Mouse (Mus musculus) inflammation-experienced regulatory T-cells, adult 16 weeks (primary cell): Measurements from ENCODE around the gene Pbdc1. TPM values are rescaled to one million over a fixed set of nuclear protein-coding genes. Genes with fewer than 3 reads are reported as not detected.

ENCODE experiments used
- polyA plus RNA-seq: library from polyadenylated mRNA; unstranded; fragments of 100-300 nt; shearing (Covaris generic); gene quantifications from one replicate; pipeline ENCODE4 v1.2.1, GENCODE M21; 2017

The Pbdc1 gene
- 32.3 TPM for polyA plus RNA-seq

DNA sequence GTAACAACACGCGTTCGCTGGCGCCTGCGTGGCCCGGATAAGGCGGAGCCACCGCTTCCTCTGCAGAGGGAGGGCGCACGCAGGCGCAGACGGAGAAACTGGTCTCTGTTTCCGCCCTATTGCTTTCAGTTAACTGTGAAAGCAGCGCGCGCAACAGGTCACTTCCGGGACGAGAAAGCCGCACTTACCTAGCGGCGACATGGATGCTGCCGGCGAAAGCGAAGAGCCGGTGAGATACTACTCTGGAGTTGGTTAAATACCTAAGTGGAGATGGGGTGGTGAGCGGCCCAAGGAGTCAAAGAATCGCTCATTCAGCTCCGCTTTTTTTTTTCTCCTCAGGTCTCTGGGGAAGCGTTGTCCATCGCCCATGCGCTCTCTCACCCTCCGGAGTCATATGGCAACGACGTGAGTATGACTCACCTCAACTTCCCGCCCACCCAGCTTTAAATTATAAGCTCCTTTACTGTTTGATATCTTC lies at the start of gene Pbdc1:
Pbdc1 (plus strand) TSS at position 142 of the 478 bp plus-strand sequence.

DNA sequence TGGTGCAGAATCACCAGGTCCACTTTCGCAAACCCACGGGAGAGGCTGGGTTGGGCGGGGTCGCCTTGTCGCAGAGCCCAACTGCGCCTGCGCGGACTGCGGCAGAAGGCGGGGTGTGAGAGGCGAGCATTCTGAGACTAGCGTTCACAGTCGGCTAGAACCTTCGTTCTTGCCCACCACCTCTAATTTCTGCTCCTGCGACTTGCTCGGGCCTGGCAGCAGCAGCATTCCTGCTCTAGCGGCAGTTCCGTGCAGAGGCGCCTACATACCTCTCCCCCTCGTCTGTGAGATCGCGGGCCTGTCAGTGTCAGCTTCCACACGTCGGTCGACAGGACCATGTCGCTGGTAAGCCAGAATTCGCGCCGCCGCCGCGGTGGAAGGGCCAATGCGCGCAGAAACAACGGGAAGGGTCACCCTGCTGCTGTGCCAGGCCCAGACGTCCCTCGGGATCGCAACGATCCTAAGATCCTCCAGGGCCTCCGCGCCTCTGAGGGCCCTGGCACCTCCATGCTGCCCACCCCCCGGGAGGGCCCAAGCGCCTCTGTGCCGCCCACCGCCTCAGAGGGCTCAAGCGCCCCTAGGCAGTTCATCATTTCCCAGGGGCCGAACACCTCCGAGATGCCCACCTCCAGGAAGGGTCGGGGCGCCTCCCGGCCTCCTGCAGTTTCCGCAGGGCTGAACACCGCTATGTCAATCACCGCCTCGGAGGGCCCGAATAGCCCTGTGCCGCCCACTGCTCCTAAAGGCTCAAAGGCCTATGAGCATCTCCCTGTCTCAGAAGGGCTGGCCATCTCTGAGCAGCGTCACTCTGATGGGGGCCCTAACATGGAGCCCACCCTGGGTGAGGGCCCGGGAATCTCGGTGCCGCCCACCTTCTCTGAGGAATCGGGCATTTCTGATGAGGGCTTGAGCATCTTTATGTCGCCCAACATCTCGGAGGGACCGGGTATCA lies 41.0 kb downstream of the Pbdc1 start, which contains the start of gene Magee1:
Magee1 (plus strand) TSS at position 104 of the 952 bp plus-strand sequence.

Other genes starting within 250 kb of the Pbdc1 start
- gene Magee2, start 222.5 kb upstream of the Pbdc1 start, polyA plus RNA-seq = 0.24 TPM
- 16.2 TPM for gene Magee1, start 40.6 kb downstream of the Pbdc1 start, polyA plus RNA-seq